Mouse (Mus musculus) left cerebral cortex, adult 9 months (tissue): ENCODE measurements around the gene 1500011B03Rik.

Source experiments
- DNase-seq, 2 experiments: peaks; one replicate each; pipeline ENCODE4 v3.0.0; 2022; ENCODE audit warnings: low spot score in 2 of 2

Gene 1500011B03Rik

DNA sequence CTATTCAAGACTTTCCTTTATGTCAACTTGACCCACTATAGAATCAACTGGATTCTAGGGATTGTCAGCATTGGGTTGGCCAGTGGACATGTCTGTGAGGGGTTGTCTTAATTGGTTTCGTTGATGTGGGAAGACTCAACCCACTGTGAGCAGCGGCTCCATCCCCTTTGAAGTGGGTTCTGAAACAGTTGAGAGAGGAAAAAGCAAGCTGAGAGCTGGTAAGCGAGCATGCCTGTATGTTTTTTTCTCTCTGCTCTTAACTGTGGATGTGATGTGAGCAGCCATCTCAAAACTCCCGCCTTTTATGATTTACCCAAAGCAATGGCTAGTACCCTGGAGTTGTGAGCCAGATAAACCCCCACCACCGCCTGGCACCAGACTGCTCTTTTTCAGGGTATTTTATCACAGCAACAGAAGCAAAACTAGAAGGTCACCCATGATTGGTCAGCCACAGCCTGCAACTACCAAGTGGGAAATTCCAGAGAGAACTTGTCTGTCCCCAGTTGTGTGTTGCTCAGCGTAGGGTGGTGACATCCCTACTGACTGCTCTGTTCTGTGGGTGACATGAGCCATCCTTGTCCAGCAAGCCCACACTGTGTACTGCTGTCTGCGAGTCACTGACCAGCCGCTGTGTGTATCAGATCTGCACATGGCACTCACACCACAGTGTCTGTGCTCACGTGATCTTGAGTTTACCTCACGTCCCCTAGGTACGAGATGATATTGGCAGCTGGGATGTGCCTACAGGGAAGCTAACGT lies 39.7 kb downstream of the 1500011B03Rik start:
- no peak for DNase-seq

DNA sequence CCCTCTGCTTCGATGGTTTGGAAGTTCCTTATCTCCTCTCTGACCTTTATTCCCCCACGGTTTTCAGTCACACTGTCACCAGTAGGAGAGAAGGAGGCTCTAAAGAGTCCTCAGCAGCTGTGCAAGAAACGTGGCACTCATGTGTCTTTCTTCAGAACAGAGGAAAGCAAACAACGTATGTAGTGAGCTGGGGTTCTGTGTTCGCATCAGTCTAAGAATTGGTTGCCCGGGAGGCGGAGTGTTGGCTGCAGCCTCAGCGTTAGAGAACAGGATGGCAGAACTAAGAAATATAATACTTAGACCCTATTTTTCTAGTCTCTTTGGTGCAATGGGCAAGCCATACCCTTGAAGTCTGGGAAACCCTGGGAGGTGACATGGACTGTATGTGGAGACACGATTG lies 40.3 kb downstream of the 1500011B03Rik start:
- no peak for DNase-seq

DNA sequence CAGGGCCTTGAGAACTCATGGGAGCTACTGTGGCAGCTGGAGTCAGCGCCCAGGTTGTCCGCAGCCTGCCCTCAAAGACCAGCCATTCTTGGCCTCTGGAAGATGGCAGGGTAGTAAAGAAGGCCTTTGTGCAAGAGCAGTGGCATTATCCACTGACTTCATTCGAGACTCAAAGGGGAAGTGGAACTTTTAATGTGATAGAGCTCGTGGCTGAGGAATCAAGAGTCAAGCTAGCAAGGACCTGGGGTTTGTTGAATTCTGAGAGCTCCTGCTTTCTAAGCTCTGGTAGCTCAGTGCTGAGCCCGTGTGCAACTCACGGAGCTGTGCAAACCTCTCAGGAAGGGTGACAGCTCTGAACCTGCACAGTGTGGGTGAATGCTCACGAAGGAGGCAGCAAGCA lies 42.4 kb downstream of the 1500011B03Rik start:
- no peak for DNase-seq

DNA sequence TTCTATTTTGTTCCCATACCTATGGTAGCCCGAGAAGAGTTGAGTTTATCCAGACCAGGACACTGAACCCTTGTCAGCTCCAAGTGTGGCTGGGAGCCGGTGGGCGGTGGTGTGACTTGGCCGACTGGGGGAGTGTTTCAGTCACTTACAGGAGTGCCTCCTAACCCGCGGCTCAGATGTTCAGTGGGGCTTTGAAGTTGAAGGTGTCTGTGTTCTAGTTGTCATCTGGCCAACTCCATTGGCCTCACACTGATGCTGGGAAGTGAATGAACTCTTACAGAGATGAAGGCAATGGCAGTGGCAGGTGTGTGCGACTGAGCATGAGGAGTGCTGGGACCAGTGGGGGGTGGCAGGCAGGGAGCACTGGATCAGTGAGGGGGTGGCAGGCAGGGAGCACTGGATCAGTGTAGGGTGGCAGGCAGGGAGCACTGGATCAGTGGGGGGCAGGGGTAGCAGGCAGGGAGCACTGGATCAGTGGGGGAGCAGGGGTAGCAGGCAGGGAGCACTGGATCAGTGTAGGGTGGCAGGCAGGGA lies 43.2 kb downstream of the 1500011B03Rik start:
- no peak for DNase-seq

DNA sequence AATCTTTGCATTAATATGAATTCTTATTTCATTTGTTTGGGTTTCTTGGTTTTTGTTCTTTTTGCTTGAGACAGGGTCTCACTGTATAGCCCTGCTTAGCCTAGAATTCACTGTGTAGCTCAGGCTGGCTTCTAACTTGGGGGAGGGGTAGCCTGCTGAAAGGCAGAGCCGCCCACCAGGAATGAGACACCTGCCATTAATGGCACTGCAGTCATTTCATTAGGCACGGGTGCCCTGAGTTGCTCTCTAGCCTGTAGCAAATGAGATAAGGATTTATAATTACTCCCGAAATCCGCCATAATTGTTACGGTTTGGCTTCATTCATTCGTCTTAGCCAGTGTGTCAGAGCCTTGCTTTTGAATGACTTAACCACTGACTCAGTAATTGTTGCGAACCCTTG lies 47.1 kb downstream of the 1500011B03Rik start:
- DNase-seq, result no peak

DNA sequence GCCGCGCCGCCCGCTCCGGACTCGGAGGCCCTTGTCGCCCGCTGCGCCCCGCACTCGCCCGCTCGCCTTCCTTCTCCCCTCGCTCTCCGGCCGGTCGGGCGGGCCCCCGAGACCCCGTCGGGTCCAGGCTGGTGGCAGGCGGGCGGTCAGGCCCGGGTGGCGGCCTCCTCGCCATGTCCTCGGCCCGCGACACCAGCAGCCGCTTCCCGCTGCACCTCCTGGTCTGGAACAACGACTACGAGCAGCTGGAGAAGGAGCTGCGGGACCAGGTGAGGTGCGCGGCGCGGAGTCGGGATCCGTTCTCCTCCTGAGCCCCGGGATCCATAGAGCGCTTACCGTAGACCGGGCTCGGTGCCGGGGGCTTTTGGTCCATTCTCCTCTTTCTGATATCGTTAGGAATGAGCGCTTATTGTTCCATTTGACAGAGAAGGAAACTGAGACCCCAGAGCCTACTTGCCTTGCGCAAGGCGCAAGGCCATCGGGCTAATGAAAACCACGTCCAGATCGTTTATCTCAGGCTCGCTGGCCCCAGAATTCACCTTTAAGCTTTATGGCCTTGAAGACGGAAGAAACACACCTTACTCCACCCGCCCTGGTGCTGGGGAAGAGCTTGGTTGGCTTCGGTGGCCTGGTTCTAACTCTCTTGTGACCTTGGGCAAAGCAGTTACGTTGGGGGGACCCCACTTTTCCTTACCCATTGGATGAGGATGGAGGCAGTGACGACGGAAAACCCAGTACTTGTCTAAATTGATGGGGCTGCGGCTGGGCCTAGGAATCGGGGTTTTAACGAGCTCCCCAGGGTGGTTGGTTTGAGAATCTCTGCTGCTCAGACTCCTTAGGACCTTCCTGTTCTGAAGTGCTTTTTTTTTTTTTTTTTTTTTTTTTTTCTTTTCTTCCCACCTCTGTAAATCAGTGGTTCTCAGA lies 48.0 kb downstream of the 1500011B03Rik start, which contains the start of gene Git2:
Gene Git2 (minus strand): TSS at position 462 of the 924 bp plus-strand sequence.
- DNase-seq, result peak in 1 of 2 experiments; percentile 34

DNA sequence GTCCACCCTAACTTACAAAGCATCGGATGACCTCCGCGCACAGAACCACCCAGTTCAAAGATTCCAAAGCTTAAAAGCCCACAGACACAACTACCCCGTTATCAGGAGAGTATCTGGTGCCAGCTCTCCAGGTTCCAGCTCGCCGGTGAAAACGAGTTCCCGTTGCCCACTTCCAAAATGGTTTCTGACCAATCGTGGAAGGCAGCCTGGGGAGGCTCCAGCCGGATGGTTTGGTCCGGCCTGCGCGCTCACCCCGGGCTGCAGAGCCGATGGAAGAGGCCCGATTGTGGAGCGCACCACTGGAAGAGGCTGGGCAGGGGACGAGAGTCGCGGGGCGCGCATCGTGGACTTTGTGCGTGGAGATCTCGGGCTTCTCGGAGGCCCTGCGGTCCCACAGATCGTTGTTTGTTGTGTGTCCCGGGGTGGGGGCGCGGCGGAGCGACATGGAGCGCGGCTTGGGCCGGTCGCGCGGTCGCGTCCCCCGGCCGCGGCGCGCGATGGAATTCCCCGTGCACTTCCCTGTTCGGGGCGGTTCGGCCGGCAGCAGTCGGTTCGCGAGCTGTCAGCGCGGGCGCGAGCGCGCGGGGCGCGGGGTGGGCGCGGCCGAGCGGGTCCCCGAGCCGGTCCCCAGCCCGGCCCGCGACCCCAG lies 48.7 kb downstream of the 1500011B03Rik start, which contains the start of gene Ankrd13a:
Gene Ankrd13a (plus strand): TSS at position 275 of the 649 bp plus-strand sequence.
- peak; percentile 84 to 94 for DNase-seq

DNA sequence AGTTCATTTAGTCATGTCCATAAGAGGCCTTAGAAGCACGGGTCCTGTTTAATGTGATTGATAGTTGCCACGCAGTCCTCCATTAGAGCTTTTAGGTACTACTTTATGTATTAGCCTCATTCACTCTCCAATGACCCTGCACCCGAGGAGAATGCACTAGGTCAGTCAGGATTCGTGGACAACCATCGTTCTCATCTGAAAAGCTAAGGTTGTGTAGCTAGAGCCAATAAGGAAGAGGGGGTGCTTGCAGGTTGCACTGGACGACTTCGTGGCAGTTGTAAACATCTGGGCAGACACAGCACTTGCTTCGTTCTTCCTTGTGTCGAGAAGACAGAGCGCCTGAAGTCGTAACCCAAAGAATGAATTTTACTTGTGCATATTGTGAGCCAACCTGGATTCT lies 49.5 kb downstream of the 1500011B03Rik start:
- peak in 1 of 2 experiments; percentile 36 for DNase-seq

DNA sequence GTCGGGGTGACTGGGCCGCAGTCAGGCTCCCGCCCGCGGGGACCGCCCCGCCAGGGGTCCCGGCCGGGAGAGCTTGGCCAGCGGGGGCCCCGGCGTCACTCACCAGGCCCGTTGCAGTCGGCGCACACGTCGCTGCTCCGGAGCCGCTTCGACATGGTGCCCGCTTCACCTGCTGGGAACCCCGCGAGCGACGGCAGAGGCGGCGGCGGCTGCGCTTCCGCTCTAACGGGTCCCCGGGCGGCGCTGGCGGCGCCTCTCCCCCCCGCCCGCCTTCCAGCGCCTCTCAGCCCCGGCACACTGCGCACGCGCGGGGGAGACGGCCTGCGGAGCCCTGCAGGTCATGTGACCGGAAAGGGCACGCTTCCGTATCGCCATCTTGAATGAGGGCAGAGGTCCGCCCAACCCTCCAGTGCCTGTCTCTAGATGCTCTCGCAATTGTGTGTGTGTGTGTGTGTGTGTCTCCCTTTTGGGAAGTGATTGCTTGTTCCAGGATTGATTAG lies 50.0 kb downstream of the 1500011B03Rik start:
- peak; percentile 90 to 97 for DNase-seq

DNA sequence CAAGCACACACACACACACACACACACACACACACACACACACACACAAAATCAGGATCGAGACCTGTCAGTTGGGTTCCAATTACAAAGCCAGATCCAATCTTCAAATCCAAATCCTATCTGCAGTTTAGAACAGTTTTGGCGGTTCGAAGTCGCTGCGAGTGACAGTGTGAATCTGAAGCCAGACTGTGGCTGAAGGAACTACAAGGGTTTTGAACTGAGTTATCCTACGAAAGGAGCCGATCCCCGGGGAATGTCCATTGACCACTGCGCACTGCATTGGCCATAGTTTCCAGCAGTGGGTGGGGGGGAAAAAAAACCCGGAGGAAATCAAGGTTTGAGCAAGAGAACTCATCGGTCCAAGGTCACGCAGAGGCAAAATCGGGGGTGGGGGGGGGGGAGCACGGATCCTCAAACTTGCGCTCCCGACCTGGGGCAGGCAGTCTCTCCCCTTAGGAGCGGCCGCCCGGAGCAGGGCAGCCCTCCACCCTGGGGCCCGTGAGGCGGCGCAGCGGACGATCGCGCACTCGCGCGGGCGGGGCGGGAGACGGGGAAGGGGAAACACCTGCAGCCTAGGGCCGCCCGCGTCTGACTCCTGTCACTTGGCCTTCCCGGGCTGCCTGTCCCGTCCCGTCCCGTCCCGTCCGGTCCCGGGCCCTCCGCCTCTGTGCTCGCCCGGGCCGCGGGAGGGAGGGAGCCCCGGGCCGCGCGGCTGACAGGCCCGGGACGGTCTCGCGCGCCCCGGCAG lies 50.6 kb downstream of the 1500011B03Rik start:
- DNase-seq, result no peak

DNA sequence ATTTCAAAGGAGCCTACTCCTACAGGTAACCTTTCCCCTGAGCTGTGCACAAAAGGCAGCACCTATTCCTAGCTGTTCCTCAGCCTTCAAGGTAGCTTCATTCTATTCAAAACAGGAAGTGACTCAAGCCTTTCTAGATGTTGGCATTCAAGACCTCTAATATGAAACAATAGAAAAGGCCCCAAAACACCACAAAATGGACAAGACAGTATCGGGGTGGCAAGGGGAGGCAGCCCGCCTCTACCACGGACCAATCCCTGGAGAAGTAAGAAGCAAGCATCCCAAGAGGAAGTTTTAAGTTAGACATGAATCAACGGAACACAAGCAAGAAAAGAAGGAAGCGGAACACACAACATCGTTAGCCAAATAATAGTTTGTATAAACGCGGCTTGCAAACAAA lies 51.5 kb downstream of the 1500011B03Rik start:
- DNase-seq, result no peak

DNA sequence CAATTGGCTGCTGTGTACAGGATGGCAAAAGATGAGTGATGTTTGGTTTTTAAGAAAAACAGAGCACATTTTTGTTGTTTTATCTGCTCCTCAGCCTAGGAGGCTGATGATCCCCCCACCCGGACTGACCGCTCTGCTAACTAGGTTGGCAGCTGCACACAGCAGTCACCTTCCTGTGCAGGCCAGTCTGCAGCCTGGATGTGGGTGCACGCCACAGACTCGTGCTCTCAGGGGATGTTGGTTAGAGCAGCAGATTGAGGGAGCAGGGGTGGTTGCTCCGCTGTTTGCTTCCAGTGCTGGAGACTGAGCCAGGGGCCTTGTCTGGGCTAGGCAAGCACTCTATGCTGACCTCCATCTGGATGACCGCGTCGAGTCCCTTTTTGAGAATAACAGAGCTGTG lies 53.5 kb downstream of the 1500011B03Rik start:
- no peak for DNase-seq

DNA sequence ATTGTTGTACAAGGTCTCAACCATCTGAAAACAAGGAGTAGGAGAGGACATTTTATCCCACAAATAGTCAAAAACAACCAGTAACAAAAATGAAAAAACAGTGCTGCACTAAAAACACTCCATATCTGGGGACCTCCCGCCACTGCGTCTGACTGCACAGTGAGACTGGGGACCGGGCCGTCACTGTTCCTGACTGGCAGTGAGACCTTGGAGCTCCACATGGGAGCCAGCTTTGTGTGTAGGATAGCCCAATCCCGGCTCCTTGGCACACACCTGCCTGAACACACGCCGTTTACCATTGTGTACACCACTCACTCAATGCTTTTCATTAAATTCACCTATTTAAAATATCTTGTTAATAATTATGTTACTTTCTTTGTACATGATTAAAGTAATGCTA lies 56.1 kb downstream of the 1500011B03Rik start:
- no peak for DNase-seq

DNA sequence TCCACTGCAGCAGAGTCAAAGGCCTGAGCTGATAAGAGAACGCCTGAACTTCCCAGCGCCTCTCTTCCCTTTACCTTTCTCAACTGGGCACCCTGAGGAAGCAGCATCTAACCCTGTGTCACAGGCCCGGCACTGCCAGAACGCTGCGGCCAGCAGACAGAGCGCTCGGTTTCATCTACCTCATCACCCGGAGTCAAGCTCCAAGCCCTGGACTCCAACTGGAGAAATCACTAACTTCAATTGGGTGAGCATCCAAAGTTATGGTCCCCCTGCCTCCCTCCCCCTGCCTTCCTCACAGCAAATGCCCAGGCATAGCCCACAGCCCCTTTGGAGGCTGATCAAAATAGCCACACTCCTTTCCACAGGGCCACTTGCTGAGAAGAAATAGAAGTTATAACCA lies 56.6 kb downstream of the 1500011B03Rik start:
- DNase-seq, result no peak

DNA sequence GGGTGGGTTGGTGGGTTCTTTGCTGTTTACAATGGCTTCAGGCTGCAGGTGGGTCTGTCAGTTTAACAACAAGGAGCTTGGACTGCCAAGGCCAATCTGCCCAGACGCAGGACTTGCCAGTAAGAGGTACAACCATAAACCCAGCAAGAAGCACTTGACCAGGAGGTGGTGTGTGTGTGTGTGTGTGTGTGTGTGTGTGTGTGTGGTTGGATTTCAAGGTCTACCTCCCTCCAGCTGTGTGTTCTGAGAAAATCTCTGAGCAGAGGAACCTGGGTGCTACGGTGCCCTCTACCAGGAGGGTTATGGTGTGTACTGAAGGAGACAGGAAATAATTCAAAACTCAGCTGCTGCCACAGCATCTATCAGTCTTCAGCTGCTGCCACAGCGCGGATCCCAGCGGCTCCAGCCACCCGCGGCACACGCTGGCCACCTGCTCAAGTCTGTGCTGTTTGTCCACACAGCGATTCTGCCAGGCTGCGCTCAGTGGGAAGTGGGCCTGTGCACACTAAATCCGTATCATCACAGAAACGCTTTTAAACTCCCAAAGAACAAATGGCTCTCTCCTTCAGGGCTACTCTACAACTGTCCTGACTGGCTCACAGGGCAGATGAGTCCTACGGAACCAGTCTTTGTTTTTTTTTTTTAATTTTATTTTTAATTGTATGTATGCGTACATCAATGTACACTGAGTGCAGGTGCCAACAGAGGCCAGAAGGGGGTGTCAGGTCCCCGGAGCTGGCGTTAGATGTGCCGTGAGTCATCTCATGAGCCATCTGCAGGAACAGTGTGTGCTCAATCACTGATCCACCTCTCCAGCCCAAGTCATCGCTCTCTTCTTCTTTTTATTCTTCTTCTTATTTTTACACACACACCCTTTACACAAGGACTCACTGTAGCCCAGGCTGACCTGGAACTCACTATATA lies 58.2 kb downstream of the 1500011B03Rik start:
- no peak for DNase-seq

DNA sequence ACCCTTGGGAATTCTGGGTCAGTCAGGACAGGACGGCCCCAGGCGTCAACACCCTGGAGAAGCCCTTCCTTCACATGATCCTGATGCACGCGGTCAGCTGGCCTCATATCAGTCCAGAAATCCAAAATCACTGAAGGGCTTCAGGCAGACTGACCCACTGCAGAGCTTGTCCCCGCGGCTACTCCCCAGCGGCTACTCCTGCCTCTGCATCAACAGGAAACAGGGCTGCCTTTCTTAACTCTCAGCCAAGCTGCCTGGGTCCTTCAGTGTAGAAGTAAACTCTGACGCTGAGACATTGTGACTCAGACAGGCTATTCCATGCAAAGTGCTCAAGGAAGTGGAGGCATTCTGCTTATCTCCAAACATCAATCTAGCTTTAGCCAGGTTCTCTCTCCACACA lies 61.3 kb downstream of the 1500011B03Rik start:
- no peak for DNase-seq

DNA sequence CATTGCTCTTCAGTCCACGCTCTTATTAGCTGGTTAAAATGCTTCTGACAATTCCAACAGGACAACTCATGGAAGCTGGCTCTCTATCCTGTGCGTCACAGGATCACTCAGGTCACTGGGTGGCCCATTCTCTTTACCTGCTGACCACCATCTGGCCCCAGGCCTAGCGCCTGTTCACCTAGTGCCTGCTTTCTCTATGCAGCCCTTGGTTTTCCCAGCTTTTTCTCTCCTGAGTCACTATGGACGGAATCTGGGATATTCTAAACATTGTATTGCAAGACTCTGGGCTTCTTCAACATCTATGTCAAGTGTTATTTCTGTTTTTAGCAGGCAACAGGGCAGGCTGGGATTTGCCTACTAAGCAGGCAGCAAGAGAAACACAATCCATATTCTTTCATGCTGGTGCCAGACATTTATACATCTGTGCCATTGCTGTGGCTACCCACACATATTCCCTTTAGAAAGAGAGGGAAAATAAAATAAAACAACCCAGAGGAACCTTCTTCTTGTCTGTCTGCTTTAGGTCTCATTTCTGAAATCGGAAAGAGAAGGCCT lies 63.7 kb downstream of the 1500011B03Rik start:
- no peak for DNase-seq
